Mouse (Mus musculus): ENCODE data around the gene Stab1. TPM values are rescaled to one million over a fixed set of nuclear protein-coding genes. Genes with fewer than 3 reads are reported as not detected.

The Stab1 gene
- polyA plus RNA-seq, 1 experiment from 2014 or later: 26.6 TPM

GRCm38 (mm10) chr14:31105156-31105555 is 63.3 kb downstream of the Stab1 start:
- H3K4me3 ChIP-seq (replicated peaks; ENCODE audit: low read depth, low read length): no peak overlapping the region
- H3K4me2 ChIP-seq (ENCODE audit: low read length): no peak overlapping the region
- ATAC-seq (ENCODE audit: low FRiP score, low TSS enrichment) (no peak), DNase-seq (no peak)
- H3K27me3 ChIP-seq (ENCODE audit: control insufficient read depth, insufficient read depth, low read length): no peaks in the 10 kb centered on the region
- 94% methylated on average over 2 of the region's 2 CpGs for WGBS
- H3K4me1 ChIP-seq (ENCODE audit: control insufficient read depth, insufficient read depth, low read length): no peaks in the 10 kb centered on the region
- no peak overlapping the region for H3K9ac ChIP-seq (replicated peaks; ENCODE audit: low read length)
- no peaks in the 10 kb centered on the region for H3K9me3 ChIP-seq (ENCODE audit: control insufficient read depth, low read length)
- H3K27ac ChIP-seq (replicated peaks; ENCODE audit: low read depth, low read length): no peak overlapping the region
- peaks cover 69% of the 10 kb centered on the region for H3K36me3 ChIP-seq (ENCODE audit: control insufficient read depth, insufficient read depth, low read length)

- H3K4me2 ChIP-seq (ENCODE audit: low read length): no peak overlapping the region
- 95% methylated on average over 1 of the region's 1 CpGs for WGBS
- H3K4me1 ChIP-seq (ENCODE audit: control insufficient read depth, insufficient read depth, low read length): no peaks in the 10 kb centered on the region
- no peak overlapping the region for H3K4me3 ChIP-seq (replicated peaks; ENCODE audit: low read depth, low read length)
- DNase-seq: no peak
- H3K36me3 ChIP-seq (ENCODE audit: control insufficient read depth, insufficient read depth, low read length): peaks cover 77% of the 10 kb centered on the region
- no peak overlapping the region for H3K9ac ChIP-seq (replicated peaks; ENCODE audit: low read length)
- H3K9me3 ChIP-seq (ENCODE audit: control insufficient read depth, low read length): no peaks in the 10 kb centered on the region
- no peak overlapping the region for H3K27ac ChIP-seq (replicated peaks; ENCODE audit: low read depth, low read length)
- no peak for ATAC-seq (ENCODE audit: low FRiP score, low TSS enrichment)
- no peaks in the 10 kb centered on the region for H3K27me3 ChIP-seq (ENCODE audit: control insufficient read depth, insufficient read depth, low read length)
Observed at GRCm38 (mm10) chr14:31089918-31090317, 78.5 kb downstream of the Stab1 start.

Other genes with a start within 250 kb of the Stab1 start
- 0.53 and 0.84 TPM in 2 replicates for gene Itih3, start 244.9 kb downstream of the Stab1 start, polyA plus RNA-seq (2014; fragmentation: Nextera tagmentation; extraction: Ambion mirVana)
- gene Itih1, start 225.4 kb downstream of the Stab1 start, polyA plus RNA-seq (2014; fragmentation: Nextera tagmentation; extraction: Ambion mirVana): not detected in 2 replicates
- 8.7 and 17.9 TPM in 2 replicates for gene Nek4, start 217.3 kb downstream of the Stab1 start, polyA plus RNA-seq (2014; fragmentation: Nextera tagmentation; extraction: Ambion mirVana)
- 54.0 and 62.4 TPM in 2 replicates for gene Glt8d1, start 167.2 kb downstream of the Stab1 start, polyA plus RNA-seq (2014; fragmentation: Nextera tagmentation; extraction: Ambion mirVana)
- 287 and 317 TPM in 2 replicates for gene Spcs1, start 167.0 kb downstream of the Stab1 start, polyA plus RNA-seq (2014; fragmentation: Nextera tagmentation; extraction: Ambion mirVana)
- 120 and 136 TPM in 2 replicates for gene Pbrm1, start 149.5 kb downstream of the Stab1 start, polyA plus RNA-seq (2014; fragmentation: Nextera tagmentation; extraction: Ambion mirVana)
- gene Gnl3, start 149.5 kb downstream of the Stab1 start, polyA plus RNA-seq (2014; fragmentation: Nextera tagmentation; extraction: Ambion mirVana): 44.5 and 49.7 TPM in 2 replicates
- gene Smim4, start 39.7 kb downstream of the Stab1 start, polyA plus RNA-seq (2014; fragmentation: Nextera tagmentation; extraction: Ambion mirVana): 64.8 and 77.7 TPM in 2 replicates
- 234 and 284 TPM in 2 replicates for gene Nt5dc2, start 37.6 kb downstream of the Stab1 start, polyA plus RNA-seq (2014; fragmentation: Nextera tagmentation; extraction: Ambion mirVana)
- gene Tnnc1, start 39.7 kb upstream of the Stab1 start, polyA plus RNA-seq (2014; fragmentation: Nextera tagmentation; extraction: Ambion mirVana): 2.1 and 2.6 TPM in 2 replicates
- 280 and 343 TPM in 2 replicates for gene Nisch, start 48.3 kb upstream of the Stab1 start, polyA plus RNA-seq (2014; fragmentation: Nextera tagmentation; extraction: Ambion mirVana)
- 0.12 and 0.24 TPM in 2 replicates for gene Sema3g, start 49.2 kb upstream of the Stab1 start, polyA plus RNA-seq (2014; fragmentation: Nextera tagmentation; extraction: Ambion mirVana)
- gene Phf7, start 82.7 kb upstream of the Stab1 start, polyA plus RNA-seq (2014; fragmentation: Nextera tagmentation; extraction: Ambion mirVana): 12.0 and 12.1 TPM in 2 replicates
- 102 and 118 TPM in 2 replicates for gene Bap1, start 82.8 kb upstream of the Stab1 start, polyA plus RNA-seq (2014; fragmentation: Nextera tagmentation; extraction: Ambion mirVana)
- gene Dnah1, start 155.3 kb upstream of the Stab1 start, polyA plus RNA-seq (2014; fragmentation: Nextera tagmentation; extraction: Ambion mirVana): 3.8 and 5.2 TPM in 2 replicates
- 67.1 and 89.4 TPM in 2 replicates for gene Capn7, start 168.0 kb upstream of the Stab1 start, polyA plus RNA-seq (2014; fragmentation: Nextera tagmentation; extraction: Ambion mirVana)